Mouse (Mus musculus): ENCODE measurements around the gene Sbf2.
"Not testable (repeated sequence)": the region's sequence is repeated elsewhere in the genome, so short reads cannot be mapped to it uniquely, and the experiment has no call there.

Gene Sbf2

DNA sequence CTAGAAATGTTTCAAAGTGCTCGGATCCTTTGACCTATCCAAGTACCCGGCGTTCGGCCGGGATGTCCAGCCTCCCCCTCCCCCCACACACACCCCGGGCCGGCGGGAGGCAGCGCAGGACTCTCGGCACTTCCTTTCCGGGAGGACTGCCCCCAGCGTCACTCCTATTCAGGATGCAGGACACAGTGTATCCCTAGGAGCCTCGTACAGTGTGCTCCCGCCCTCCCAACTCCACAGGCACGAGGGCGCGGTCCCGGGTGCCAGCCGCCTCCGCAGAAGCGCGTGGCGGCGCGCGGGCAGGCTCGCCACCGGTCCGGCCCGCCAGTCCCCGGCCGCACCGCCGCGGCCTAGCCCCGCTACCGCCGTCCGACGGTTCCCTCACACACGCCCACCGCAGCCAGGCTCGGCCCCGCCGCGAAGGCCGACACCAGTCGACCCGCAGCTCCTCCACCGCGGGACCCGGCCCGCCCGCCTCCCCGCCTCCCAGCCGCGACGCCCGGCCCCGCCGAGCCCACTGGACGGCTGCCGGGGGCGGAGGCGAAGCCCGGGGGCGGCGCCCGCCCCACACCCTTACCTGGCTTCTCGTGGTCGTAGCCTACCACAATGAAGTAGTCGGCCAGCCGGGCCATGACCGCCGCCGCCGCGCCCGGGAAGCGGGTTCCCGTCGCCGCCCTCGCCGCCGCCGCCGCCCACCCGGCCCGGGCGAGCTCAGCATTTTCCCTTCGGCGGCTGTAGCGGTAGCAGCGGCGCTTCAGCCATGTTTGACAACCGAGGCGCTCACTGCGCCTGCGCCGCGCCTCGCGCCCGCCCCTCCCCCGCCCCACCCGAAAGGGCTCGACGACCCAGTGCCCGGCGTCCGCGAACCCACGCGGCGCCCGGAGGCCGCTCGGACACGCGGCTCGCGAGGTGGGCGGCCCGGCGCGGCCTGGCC, at the start of gene Sbf2:
TSS of gene Sbf2 (minus strand) at position 790 of the 931 bp plus-strand sequence.
- peak; percentile 86 to 92 for DNase-seq

DNA sequence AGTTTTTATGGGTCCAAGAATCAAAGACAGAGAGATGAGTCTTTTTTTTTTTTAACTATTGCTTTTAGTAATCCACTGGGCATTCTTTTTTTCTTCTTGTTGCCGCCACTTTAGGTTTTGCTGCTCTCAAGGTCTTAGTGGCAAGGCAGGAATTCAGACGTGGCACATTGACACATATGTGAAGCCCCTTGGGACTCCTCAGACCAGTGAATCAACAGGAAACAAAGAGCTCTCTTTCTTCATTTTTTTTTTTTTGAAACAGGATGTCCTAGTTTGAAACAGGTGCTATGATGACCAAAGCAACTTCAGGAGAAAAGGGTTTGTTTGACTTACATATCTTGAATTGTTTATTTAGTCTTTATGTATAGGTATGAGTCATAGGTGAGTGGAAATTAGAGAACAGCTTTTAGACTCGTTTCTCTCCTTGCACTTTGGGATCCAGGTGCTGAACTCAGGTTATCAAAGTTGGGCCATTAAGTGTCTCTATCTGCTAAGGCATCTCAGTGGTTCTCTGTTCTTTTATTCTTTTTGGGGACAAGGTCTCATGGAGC, 43.7 kb upstream of the Sbf2 start:
- no peak for DNase-seq

DNA sequence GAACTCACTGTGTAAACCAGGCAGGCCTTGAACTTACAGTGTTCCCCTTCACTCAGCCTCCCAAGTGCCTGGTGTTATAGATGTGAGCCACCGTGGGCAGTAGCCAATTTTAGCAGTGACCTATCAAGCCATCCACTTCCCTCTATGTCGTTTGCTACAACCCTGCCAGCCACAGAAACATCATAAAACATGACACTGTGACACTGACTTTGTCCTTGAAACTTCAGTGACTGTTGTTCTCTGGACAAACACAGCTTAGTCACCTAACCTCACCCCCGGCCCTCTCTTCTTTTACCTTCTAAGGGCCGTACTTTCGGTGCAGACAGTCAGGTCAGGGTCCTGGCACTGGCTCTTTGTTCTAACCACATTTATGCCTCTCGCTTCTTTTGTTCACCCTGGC, 41.2 kb upstream of the Sbf2 start:
- DNase-seq: no peak

DNA sequence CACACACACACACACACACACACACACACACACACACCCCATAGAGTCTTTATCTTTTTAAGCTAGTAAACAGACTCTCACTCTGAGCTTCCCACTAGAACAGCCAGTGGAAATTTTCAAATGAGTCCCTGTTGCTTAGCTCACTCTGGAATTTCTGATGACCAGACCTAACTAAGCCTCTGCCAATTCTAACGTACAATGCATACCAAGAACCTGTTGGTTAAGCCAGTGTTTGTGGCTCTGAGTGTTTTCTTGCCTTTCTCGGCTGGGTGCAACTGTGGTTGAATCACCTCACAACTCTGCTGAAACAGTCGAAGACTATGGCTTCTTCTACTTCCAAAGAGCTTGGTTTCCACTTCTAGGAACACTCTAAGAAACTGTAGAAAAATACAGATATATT, 40.5 kb upstream of the Sbf2 start:
- no peak for DNase-seq

DNA sequence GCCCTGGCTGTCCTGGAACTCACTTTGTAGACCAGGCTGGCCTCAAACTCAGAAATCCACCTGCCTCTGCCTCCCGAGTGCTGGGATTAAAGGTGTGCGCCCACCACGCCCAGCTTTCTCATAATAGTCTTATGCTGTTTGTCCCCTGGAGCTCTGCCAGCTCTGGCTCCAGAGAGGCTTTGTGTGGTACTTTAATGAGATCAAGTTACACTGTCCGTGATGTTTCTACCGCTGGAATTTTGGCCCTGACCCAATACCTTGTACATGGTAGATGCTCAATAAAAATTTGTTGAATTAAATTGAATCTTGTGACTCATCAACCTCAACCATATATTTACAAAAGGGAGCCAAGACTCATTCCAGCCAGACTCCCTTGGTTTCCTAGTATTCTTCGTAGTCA, 36.4 kb upstream of the Sbf2 start:
- DNase-seq: no peak

DNA sequence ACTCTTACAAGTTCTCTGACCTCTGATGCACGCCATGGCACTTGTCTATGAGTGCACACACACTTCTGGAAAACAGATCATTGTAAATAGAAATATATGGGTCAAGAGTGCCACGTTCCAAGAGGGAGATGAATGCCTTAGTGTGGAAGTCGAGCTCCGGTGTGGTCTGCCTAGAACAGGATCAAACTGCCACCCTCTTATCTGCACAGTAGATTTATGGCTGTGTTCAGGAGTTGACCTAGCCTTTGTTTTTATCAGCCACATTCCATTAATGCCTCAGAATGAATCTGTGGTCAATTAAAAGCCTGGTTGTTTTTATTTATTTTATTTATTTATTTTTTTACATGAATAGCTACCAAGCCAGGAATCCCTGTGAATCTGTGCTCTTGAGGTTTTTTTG, 35.8 kb upstream of the Sbf2 start:
- DNase-seq: no peak

DNA sequence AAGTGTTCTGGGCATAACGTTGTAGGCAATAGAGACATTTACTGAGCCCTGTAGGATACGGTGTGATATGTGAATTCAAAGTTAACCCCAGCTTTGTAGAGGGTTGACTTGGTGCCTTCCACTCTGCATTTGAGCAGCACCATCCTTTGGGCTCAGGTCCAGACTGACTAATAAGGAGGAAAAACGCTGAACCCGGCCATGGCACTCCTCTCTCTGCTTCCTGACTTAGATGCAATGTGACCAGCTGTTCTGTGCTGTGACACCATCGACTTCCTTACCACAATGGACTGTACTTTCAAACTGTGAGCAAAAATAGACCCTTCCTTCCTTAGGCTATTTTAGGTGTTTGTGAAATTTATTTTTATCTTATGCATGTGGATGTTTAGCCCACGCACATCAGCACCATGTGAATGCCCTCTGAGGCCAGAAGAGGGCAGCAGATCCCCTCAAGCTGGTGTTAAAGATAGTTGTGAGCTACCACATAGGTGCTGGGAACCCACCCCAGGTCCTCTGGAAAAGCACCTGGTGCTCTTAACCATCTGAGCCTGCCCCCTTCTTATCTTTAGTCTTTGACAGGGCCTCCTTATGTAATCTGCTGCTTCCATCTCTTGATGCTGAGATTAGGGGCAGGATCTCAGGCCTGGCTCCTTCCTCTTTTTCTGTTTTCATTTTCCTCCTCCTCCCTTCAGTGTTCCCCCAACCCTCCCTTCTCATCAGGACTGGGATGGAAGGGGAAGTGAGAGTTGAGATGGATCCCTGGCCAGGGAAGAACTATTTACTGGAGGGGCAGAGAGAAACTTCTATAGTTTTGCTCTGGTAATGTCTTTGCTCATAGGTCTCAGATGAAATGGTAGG, 34.6 kb upstream of the Sbf2 start:
- no peak for DNase-seq

DNA sequence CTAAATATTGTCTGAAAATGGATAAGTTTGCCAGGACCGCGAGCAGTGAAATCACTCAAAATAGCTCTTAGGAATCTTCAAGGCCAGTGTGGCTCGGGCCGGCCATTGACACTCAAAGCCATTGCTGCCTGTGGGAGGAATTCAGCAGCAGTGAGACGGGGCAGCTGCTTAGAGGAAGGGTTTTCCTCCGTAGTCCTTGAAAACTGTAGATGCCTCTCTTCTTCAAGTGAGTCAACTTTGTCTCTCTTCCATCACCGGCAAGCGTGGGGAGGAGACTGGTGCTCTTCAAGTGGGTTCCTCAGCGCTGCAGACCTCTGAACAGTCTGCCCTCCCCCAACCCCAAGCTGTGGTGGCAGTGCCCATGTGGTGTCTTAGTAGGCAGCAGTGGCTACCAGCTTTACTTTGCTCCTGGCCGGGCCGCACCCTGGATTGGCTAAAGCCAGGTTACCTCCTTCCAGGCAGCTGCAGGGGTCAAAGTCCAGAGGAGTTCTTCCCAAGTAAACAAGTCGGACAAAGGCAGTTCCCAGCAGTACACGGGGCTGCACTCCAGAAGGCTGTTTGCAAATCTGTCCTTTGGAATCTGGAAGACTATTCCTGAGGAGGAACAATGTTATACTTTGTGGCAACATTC, 33.8 kb upstream of the Sbf2 start:
- DNase-seq: peak; percentile 54 to 77

DNA sequence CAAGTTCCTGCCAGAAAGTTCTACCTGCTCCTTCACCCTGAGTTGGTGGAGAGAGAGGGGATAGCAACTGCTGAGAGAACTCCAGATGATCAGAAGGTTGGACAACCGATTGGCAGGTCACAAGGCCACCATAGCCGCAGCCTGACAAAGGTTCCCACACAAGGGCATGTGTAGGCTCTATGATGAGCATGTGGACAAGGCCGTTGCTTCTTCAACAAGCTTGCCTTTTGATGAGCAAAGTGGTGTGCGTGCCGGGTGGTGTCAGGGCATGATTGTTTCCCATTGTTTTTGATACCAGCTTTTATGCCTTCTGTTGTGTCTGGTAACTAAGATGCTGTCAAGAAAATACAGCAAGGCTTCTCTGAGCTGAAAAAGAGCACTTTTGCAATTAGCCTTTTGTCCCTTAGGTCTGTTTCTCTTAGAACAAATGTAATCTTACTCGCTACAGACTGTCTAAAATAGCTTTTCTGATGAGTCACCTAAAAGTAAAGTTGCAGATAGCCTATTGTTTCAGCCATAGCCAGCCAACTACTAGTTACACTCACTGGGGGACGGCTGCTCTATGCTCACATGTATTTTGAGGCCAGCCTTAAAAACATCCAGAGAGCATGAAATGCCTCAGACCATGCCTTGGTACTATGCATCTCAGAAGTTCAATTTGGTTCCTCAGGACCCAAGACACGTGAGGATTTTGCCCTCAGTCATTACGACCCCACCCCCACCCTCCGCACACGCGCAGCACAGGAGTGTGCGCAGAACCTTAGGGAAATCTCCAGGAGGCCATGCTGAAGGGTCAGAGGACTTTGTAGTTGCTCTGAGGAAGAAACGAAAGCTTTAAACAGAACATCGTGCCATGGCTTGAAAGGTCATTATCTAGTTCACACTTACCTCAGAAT, 33.1 kb upstream of the Sbf2 start:
- no peak for DNase-seq

DNA sequence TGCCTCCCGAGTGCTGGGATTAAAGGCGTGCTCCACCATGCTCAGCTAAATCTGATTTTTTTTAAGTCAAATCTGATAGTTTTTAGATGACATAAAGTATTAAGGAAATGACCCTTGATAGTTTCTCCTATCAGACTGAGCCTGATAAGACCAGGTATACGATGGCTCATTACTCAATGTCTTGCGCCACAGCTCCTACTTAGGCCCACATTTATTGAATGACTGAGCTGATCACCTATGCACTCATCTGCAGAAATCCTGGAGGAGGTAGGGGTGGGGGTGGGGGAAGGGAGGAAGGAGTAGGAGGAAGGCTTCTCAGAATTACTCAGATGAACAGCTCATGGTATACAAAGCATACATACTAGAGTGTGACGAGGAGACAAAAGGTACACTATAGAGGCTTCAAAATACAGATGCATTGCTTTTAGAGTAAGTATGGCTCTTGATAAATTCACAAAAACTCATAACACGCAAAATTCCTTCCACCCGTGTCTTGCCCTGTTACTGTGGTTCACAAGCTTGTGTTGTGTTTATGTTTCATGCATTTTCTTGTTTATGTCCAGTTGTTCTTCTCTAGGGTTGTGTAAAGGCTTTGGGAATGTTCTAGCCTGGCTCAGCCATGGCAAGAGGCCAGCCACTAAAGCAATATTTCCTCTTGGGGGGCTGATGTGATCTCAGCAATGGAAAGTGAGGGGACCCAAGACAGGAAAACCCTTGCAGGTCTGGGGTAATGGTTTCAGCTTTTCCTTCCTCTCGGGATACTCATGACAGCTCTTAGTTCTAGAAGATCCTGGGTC, 32.1 kb upstream of the Sbf2 start:
- no peak for DNase-seq

DNA sequence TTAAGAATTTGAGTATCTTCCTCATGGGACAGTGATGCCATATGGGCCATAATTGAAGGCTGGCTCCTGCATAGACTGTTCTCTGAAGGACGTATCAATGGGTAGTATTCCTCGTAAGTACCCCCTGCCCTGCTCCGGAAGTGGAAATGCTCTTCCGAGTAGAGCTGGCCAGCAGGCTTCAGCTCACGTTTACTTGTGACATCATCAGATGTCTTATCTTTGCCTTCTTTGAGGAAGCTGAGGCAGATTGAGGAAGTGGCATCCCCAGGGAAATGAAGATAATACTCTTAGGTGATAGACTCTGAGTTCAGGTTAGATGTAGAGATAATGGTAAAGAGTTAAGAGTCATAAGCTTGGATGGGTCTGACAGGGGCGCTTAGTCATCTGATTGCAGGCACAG, 31.1 kb upstream of the Sbf2 start:
- DNase-seq: no peak

DNA sequence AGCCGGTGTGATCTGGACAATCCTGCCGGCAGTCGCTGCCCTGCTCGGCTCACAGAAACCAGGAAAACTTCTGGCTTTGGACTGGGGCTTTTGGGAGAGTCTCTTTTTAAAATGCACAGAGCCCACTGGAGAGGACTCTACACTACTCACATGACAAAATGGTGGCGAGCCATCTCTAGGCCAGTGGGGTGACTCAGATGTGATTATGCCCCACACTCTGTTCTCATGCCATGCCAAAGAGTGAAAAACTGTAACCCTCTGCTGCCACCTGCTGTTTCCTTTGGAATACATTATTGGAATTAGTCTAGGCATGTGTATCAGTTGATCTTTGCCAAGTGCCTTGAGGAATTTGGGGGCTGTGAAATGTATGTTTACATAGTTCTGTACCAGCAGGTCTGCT, 30.6 kb upstream of the Sbf2 start:
- DNase-seq: peak in 1 of 2 experiments; percentile 70

DNA sequence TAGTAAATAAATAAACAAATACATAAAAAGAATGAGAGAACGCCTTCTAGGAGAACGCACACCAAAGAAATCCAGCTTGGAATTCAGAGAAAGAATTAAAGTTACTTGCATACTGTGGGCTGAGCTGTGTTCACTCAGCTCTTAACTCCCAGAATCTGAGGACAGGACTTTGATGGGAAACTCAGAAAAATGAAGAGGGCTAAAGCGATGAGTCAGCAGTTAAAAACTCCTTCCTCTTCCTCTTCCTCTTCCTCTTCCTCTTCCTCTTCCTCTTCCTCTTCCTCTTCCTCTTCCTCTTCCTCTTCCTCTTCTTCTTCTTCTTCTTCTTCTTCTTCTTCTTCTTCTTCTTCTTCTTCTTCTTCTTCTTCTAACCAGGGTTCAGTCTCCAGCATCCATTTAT, 25.2 kb upstream of the Sbf2 start:
- DNase-seq: not testable (repeated sequence)

DNA sequence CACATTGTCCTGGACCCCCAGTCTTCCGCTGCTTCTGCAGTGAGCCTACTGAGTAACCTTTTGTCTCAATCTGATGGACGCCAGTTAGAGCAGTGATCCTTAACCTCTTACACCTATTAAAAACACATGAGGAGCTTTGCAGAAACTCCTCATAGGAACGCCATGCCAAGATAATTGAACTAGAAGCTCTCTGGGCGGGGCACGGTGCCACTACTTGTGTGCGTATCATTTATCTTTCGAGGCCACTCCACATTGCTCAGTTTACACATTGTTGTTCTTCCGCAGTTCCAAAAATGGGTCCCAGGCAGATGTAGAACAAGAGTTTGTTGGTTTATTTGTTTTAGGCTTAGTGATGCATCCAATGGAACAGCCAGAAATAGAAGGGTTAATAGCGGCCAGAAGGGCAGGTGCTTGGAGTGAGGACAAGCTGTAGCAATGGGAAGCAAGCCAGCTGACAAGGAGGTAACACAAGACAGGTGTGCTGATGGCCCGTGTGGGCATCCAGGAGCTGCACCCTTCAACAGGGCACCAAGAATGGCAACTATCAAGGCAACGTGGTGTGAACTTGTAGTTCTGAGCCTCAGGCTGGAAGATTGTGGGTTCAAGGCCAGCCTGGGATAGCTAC, 24.7 kb upstream of the Sbf2 start:
- DNase-seq: no peak

DNA sequence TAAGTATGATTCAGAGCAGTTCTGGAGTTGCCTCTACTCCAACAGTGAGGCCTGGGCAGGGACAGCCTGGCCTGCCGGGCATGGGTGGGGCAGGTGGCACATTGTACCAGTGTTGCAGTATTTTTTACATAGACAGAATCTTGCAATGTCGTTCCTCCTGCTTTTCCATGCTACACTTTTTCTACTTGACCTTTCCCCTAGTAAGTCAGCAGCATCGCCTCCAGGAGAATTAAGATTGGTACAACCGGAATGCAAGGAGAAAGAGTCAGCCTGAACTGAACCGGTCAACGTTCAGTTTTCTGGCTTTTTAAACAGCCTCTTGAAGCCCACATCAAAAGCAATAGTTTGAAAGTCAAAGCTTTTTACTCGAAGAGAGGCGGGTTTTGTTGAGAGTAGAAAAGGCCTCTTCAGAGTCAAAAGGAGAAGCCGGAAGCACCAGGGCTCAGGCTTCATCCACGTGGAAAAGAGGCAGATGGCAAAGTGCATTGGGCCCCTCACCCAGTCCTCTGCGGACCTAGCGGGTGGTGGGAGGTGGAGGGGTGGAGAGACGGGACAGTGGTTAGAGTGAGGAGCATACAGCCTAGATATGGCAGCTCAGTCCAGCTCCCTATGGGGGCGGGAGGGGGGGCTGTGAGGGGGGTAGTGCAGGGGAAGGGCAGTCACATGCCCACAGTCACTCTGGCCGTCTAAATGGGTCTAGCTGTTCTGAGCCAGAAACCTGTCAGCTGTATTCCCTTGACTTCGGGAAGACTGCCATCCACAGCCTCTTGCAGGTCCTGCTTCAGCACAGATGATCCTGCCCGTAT, 23.8 kb upstream of the Sbf2 start:
- no peak for DNase-seq

DNA sequence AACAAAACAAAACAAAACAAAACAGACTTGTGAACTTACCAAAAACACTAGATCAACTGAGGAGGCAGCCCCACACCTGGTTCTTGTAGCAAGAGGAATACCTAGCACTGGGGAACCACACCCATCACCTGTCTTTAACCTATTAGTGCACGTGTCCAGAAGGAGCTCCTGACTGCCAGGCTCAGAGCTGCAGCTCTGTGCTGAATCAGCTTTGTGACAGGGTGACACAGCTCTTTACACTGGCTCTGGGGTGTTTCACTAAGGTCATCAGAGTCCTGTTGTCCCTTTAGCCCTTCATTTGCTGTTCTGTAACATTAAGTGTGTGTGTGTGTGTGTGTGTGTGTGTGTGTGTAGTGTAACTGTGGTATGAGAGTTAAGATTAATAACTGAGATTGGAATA, 21.8 kb upstream of the Sbf2 start:
- no peak for DNase-seq

DNA sequence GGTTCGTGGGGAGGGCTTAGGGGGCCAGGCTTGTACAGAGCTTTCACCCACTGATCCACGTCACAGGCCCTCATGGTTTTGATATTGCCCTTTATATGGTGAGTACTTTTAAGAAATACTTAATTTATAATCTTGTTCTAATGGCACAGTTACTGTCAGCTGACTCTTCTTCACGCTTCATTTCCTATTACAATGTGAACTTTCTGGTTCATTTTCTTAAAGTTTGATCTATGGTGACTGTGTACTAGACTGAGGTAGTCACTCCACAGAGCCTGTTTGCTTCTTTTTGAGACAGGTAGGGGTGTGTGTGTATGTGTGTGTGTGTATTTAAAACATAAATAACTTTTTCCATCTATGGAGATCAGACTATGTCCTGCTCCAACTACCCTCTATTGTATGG, 21.2 kb upstream of the Sbf2 start:
- no peak for DNase-seq

DNA sequence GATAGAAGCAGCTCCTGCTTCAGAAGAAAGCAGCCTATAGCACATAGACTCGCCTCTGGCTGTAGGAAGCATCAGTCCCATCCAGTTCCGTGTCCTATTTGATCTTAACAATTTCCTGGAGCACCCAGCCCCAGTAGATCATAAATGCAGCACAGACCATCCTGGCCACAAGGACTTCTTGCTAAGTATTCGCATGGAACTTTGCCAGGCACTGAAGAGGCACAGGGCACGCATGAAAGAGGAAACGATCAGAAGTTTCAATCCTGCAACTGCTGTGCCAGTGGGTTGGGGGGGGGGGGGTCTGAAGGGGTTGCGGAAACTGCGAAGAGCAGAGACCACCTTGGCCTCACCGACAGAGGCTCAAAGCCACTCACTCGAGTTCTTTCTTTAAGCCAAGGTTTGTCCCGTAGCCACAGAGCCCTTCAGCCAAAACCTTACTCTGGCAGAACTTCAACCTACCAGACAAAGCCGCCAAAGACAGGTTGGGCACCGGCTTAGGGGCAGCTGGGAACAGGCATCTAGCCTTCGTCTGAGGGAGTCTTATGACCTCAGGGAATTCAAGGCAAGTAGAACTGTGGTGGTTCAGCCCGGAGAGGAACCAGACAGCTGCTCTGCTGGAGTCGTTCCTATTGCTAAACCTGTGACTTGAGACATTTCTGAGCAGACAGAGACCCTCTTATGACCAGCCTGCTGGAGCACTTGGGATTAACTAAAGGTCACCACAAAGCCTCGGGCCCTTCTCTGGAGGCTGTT, 16.6 kb upstream of the Sbf2 start:
- no peak for DNase-seq
